Mouse (Mus musculus) c-Kit-negative CD71-positive TER-119-positive erythroid progenitor cells, embryonic 14.5 days (primary cell): ENCODE results near the gene Amotl1.
A peak's percentile ranks its signal among the peaks of the same experiment; 100 is the strongest.

Source experiments
- DNase-seq: peaks from one replicate; pipeline ENCODE4 v3.0.0-alpha.2; 2013; ENCODE audit warnings: low read depth, low spot score

The Amotl1 gene

DNA sequence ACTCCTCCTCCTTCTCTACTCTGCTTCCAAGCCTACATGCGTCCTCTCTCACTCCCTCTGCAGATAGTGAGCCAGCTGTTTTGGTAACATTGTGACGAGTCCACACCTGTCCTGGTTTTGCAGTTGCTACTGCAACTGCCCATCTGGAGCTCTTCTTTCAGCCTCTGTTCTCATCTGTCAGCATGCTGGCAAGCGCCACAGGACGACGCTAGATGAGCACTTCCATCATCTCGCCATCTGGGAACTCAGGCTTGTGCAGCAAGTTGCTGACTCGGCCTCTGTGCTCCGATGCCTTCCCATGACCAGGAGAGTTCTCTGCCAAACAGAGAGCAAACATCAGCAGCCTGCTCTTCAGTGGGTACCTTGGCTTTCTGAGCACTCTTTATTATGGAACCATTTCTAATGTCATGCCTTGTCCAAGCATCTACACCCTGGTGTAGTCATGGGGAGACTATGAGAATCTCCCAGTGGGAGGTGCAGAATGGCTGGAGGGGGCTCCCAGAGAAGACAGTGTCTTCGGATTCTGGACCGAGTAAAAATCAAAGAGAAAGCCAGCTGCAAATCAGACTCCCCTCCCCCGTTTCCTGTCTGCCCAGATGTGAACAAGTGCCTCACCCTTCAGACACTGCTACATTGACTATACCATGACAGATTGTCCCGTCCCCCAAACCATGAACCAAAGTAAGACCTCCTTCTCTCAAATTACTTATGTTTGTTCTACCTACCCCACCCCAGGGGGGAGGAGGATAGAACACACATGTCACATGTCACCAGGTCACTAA, 97.1 kb downstream of the Amotl1 start:
- DNase-seq, result no peak

DNA sequence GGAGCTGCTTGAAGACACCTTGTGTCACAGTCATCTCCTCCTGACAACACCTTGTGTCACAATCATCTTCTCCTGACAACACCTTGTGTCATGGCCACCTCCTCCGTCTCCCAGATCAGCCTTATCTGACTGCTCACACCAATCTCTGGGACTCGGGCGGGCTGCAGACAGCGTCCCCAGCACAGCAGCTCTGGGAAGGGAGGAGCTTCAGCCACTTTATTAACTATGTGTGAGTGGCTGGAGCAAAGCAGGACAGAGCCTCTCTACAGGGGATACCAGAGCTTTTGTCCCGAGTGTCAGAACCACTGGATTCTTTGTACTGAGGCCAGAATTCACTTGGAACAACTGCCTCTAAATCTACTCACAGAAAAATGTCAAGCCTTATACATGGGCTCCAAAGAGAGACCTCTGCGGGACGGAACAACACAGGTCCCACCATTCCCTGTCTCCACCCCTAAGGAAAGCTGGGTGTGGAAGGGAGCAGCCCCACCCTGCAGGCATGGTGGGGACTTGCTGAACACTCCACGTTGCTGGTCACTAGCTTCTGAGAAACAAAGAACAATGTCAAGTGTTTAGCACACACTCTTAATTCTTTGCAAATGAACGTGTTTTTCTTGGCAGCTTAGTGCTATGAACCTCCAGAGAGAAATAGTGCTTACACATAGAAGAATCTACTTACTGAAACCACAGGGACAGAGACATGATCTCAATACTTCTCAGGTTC, 100.7 kb downstream of the Amotl1 start:
- no peak for DNase-seq

- no peak for DNase-seq
These were observed 109.9 kb downstream of the Amotl1 start for GRCm38 (mm10) chr9:14534833-14535456.

GRCm38 (mm10) chr9:14533659-14534058, 111.2 kb downstream of the Amotl1 start:
- no peak for DNase-seq

DNA sequence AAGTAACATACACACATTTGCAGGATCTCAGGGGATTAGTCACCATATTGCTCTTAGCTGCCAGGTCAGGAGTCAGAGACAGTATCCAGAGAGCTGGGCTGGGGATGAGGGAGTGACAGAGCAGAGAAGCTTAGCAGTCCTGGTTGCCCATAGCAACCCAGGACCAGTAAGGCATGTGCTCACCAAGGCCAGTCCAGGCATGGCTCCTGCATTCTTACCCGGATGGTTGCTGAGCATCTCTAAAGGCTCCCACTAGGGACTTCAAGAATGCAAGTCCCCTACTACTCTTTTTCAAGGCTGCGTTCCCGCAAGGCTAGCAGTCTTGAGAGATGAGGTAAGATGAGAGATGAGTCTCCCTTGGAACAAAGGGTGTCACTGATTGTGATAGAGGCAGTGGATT, 112.6 kb downstream of the Amotl1 start:
- no peak for DNase-seq

- no peak for DNase-seq
These were observed 114.9 kb downstream of the Amotl1 start for GRCm38 (mm10) chr9:14530004-14530403.

- DNase-seq, result no peak
These were observed 121.3 kb downstream of the Amotl1 start for GRCm38 (mm10) chr9:14523408-14524043.

DNA sequence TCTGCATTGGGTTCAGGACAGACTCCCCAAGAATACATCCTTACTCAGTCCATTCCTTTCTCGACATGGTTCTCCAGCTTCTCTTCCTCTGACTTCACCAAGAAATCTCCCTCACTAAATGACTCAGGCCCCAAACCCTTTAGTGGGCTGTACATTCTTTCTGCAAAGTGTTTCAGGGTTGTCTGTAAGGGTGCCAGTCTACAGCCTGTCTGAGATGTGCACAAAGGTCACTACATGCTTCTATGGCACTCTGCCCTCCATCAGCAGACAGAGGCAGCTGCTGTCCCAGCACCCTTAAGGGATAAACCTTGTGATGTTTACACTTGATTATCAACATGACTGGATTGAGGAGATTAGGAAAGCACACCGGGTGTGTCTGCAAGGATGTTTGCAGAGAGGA, 123.2 kb downstream of the Amotl1 start:
- DNase-seq, result no peak

DNA sequence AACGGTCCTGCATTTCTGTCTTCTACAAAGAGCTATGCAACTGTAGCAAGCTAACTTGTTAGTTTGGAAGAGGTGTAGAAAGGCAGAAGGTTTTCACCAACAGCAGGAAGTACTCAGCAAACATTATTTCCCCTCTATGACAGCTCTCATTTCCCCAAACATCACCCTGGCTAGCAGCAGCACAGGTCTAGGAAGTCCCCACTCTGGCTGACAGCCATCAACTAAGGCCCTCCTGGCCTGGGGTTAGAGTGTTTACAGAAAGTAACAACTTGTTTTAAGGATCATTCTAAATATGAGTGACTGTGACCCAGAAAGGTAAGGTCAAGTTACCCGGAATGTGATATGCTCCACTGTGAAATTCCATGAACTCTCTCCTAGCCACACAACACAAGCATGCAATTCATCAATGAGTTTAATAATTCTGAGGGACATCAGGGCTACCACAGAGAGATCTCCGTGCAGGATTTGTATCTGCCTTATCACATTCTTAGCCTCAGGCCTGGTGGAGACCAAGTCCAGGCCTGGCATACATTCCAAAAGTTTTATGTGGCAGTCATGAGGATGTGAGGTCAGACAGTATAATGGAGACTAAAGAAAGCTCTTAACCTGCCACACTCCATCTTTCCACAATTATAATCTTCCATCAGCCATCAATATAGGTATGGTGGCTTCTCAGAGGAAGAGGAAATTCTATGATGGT, 123.7 kb downstream of the Amotl1 start:
- DNase-seq, result no peak

GRCm38 (mm10) chr9:14518105-14518504, 126.8 kb downstream of the Amotl1 start:
- DNase-seq, result no peak

DNA sequence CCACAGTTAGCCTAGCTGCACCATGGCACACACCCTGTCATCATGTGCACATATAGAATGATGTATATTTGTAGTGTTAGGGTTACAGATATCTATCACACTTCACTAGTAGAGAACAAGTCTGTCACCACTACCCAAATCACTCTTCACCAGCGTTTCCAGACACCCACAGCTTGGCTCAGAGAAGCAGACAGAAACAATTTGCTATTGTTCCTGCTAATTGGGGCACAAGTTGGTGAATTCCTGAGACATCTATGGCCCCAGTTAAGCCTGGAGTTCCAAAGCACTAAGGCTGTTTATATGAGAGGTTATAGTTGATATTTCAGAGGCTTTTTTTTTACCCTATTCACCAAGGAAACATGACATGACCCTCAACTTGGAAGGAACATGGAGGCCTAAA, 127.6 kb downstream of the Amotl1 start:
- no peak for DNase-seq

GRCm38 (mm10) chr9:14512633-14513445, 132.0 kb downstream of the Amotl1 start:
- no peak for DNase-seq

DNA sequence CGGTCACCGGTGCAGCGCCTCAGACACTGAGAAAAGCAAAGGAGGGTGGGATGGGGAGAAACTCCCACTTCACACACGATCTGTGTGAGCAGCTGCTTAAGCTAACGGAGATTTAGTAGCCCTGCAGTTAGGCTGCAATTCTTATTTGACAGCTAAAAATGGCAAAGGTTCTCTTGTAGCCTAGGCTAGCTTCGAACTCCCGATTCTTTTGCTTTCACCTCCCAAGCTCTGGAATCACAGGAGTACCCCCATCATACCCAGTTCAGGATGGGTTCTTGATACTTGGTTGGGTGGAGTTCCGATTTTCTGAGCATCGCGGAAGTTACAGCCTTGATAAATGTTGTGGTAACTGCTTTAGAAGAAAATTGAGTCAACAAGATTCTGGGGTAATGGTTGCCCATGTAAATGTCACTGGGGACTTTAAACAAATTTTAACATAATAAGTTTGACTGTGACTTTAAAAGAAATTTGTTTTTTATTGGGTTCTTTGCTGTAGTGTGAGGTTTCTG, 143.9 kb downstream of the Amotl1 start:
- DNase-seq, result no peak

- peak; percentile 97 for DNase-seq
These were observed 144.6 kb downstream of the Amotl1 start, which contains the start of the genes Kdm4d and Cwc15 for GRCm38 (mm10) chr9:14500023-14500915. Gene Kdm4d (minus strand): TSS chr9:14500482. Gene Cwc15 (plus strand): TSS chr9:14500617.

- DNase-seq, result no peak
These were observed 145.8 kb downstream of the Amotl1 start for GRCm38 (mm10) chr9:14498896-14499705.
